Mouse (Mus musculus) left cerebral cortex, adult 18-20 months (tissue): ENCODE measurements at regions not wholly inside any gene's neighbourhood (a gene's known extent, or its start where the extent isn't known, plus 50 kb on each side); places are given as distances from the start of the nearest gene placed in this dataset.

Experiments used
- DNase-seq, 2 experiments: peaks; one replicate each; pipeline ENCODE4 v3.0.0; 2021 to 2022; ENCODE audit warnings: low spot score in 2 of 2, mixed read lengths in 1 of 2

DNA sequence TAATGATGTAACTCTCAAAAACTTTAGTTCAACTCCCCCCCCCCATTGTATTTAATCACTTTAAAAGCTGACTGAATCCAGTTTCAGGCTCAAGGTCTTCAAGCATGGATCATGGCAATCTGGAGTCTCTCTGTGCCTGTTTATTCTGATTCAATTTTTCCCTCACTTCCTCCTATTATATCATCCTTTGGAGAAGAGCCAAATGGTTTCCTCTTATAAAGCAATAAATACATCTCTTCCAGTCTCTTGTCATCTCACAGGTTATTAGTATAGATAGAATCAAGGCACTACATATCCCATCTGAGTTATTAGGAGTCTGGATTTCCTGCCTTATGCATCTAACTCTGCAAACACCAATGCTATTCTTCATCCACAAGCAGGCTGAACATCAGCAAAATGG lies 530.2 kb upstream of the Pdcd1 start:
- DNase-seq: no peak

- no peak for DNase-seq
Observed at GRCm38 (mm10) chr1:94581650-94582405, 529.5 kb upstream of the Pdcd1 start.

DNA sequence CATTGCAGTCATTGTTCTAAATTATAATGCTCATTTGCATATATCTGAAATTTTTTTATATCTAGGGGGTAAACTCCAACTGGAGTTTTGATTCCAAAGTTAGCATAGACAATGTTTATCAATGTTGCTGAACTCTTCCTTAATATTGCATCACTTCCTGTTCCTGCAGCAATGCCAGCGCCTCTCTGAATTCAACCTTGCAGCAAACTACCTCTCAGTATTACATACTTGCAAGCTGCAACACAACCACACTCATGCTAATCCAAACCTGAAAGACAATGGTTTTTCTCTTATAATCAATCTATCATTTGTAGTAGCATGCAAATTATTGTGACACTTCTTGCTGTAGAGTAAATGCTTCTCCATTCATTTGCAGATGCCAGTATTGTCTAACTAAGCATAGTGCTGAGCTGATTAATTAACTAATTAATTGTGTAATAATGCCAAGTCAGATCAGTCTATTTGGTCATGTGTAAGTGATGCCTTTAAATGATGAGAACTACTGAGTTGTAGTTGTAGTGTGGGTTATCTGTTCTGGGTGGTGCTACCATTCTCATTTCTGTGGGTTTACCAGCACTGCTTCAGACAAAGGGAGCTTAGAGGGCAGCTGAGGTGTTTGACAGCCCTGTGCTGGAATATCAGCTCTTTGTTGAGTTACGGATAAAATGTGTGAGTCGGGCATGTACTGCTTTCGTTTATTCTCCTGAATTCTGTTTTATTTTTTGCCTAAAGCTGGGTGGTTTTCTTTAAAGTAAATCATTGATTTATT lies 480.6 kb upstream of the Pdcd1 start:
- no peak for DNase-seq

DNA sequence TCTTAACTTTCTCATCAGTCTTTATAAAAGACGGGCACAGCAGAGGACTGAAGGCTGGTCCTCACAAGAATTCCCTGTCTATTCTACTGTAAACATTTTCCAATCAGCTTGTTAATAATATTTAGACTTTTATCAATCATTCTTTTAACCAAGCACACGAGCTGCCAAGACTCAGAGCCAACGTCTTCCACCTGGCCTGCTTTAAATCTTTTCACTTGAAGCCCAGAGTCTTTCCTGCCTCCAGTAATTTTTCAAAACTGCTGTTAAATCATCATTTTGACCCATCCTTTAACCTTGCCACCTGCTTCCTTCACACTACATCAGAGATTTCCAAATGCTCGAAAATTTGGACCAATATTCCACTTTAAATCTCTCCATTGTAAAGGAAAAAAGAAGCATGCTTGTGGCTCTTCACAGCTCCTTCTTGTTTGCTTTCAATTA lies 451.7 kb upstream of the Pdcd1 start:
- no peak for DNase-seq

- DNase-seq: no peak
Observed at GRCm38 (mm10) chr1:94503379-94504079, 451.2 kb upstream of the Pdcd1 start.

- no peak for DNase-seq
Observed at GRCm38 (mm10) chr1:94502066-94502861, 449.9 kb upstream of the Pdcd1 start.

DNA sequence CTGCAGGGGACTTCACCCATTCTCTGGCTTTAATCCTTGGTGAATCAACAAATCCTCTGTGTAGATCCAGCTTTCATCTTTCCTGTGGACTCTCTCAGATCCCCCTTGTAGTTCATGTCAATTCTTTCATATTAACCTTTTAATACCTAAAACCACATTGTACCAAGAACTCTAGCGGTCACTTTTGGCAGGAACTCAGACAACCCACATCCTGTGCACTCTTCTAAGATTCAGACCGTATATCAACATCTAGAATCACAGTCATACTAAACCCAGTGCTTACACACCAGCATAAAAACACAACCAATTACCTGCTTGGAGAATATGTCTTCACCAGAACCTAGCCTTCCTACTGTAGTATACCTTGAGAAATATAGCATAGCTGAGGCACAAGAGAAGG lies 444.6 kb upstream of the Pdcd1 start:
- DNase-seq: no peak

DNA sequence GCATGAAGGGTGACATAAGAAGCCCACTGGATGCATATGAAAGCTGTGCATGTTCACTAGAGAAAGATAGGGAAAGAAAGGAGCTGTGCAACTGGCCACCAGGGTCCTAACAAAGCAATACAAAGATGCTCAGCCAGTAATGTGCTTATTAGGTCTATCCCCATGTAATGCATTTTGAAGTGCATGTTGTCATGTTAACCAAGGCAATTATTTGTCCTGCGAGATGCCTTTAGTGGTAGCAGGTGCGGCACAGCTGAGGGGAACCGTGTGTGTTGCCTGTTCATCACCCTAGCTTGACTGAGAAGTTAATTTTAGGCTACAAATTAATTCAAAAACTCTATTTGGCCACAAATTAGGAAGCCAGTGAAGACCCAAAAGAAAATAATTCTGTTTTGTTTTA lies 444.0 kb upstream of the Pdcd1 start:
- no peak for DNase-seq

DNA sequence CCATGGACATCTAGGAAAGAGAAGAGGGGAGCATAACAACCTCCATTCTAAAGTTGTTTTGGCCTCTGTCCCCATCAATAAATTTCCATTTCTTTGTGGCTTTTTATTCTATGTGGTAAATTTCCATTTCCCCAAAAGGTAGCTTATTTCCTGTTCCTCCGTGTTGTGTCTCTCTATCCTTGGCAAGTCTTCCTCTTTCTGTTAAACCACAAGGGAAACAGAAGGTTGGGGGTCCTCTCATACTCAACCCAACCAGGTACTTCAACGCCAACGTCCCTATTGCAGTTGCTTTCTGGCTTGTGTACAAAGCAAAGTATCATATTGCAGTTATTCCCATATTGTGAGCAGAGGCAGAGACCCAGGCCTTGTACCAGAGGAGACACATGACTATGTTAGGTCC lies 434.7 kb upstream of the Pdcd1 start:
- no peak for DNase-seq

GRCm38 (mm10) chr1:94469834-94470233 lies 417.5 kb upstream of the Pdcd1 start:
- peak; percentile 3 to 12 for DNase-seq

- DNase-seq: no peak
Observed at GRCm38 (mm10) chr1:94423731-94424130, 371.4 kb upstream of the Pdcd1 start.

DNA sequence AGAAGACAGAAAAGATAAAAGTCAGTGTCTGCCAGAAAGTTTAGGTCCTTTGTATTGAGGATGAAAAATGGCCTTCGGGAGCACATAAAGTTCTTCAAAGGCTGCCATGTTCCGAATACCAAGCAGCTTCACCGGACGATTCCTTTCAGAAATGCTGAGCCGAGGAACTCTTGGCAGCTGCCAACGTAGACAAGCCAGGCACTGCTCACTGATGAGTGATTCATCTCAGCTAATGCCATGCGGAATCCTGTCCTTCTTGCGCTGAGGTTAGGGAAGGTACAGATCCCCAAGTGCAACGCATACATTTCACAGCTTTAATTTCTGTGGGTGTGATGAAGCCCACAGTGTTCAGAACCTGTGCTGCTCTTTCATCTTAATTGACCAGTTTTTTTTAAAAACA lies 360.7 kb upstream of the Pdcd1 start:
- DNase-seq: peak; percentile 1 to 4

GRCm38 (mm10) chr1:94366606-94367005 lies 314.3 kb upstream of the Pdcd1 start:
- no peak for DNase-seq

DNA sequence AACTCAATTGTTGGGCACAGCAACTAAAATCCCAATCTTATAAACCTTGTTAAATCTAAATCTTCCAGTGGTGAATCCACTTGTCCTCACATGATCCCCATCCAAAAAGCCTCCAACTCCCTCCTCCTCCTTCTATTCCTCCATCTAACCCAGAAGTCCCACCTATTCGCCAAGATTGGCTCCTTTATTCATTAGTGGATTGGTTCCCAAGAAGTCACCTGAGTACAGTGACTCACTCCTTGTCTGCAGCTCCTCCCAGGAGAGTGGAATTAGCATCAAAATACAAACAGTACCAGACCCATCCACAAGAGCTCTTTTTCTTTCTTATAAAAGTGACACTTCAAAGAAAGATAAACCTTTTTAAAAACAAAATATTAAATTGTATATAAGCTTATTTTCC lies 304.6 kb upstream of the Pdcd1 start:
- DNase-seq: no peak

DNA sequence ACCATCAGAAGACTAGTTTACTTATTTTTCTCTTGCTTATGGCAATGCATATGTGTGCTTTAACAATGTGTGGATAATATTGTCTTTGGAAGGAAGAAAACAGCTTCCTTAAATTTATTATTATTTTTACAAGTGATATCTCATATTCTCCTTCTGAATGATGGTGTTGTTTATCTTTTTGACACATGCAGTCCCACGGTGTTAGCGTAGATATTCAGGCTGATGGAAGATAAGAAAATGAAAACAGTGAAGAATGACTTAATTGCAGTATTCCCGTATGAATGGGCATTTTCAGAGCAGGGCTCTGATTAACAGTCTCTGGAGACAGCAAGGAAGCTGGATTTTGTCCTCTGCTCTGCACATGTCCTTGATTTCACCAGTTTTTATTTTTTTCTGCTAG lies 303.5 kb upstream of the Pdcd1 start:
- DNase-seq: no peak

DNA sequence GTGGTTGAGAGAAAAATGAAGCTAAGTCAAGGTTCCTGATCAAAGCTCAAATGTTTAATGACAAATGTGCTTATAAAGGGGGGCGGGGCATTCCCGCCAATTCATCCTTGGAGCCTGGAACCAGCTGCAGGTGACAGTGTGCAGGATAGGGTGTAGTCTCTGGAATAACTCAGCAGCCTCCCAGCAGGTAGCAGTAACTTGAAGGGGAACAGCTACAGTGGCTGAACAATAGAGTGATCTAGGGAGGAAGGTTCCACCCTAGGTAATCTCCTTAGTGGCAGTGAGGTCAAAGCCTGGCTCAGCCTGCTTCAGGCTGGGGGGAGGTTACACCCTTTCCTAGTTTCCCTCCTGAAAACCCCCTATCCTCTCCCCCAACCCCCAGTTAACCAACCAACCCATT lies 290.2 kb upstream of the Pdcd1 start:
- no peak for DNase-seq

GRCm38 (mm10) chr1:94341237-94341636 lies 288.9 kb upstream of the Pdcd1 start:
- DNase-seq: no peak

GRCm38 (mm10) chr1:94318029-94318428 lies 265.7 kb upstream of the Pdcd1 start:
- DNase-seq: no peak

GRCm38 (mm10) chr1:94298395-94298794 lies 246.0 kb upstream of the Pdcd1 start:
- no peak for DNase-seq

GRCm38 (mm10) chr1:94272569-94272968 lies 220.2 kb upstream of the Pdcd1 start:
- no peak for DNase-seq

DNA sequence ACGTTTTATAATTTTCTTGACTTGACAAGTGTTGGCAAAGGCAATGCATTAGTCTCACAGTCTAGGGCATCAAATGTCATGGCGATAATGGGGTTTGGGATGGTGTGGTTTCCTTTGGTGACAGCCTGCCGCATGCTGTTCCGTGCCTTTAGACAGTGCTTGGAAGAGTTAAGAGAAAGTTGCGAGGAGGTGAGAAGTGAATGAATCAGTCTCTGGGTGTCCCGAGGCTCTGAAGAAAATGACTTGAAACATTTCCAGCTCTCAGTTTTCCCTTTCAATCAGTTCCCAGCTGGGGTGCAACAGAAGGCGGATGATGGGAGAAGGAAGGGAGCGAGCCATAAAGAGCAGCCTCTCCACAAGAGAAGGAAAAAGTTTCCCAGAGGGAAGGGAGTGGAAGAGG lies 211.0 kb upstream of the Pdcd1 start:
- peak; percentile 4 to 19 for DNase-seq
